In genomic region chr2:122368995-122369739, GRCm38 (mm10) we compare ENCODE assay signal across 7 mouse cellular contexts. TPM values are rescaled to one million over a fixed set of nuclear protein-coding genes. Genes with fewer than 3 reads are reported as not detected.
DNase-seq lines count a peak whose midpoint lies in the region; ATAC-seq and TF ChIP-seq lines count a peak whose summit lies in the region.

Shf (minus strand) TSS chr2:122369162.

- ATAC-seq in embryonic facial prominence, embryonic 13.5 days (ENCODE audit: insufficient number of reproducible peaks, insufficient read depth, low FRiP score, low TSS enrichment, low read depth), result peak; percentile 92
- peak; percentile 93 for ATAC-seq in limb, embryonic 11.5 days (ENCODE audit: insufficient number of reproducible peaks, low FRiP score, low TSS enrichment, low read depth)
- ATAC-seq in midbrain, embryonic 13.5 days, result peak; percentile 92

- no peaks in the 10 kb centered on the region for H3K9me3 ChIP-seq in embryonic facial prominence, embryonic 13.5 days
- H3K9me3 ChIP-seq in limb, embryonic 11.5 days (ENCODE audit: control insufficient read depth, low read length), result no peaks in the 10 kb centered on the region
- no peaks in the 10 kb centered on the region for H3K9me3 ChIP-seq in midbrain, embryonic 13.5 days

- H3K9ac ChIP-seq in embryonic facial prominence, embryonic 13.5 days, result peak within 1 kb of the TSS; percentile 90
- peak within 1 kb of the TSS; percentile 89 for H3K9ac ChIP-seq in limb, embryonic 11.5 days (ENCODE audit: low read length)
- H3K9ac ChIP-seq in midbrain, embryonic 13.5 days (replicated peaks), result peak within 1 kb of the TSS; percentile 97

- no peak for TF ChIP-seq POLR2A in kidney, adult 2 months (IDR thresholded peaks at IDR 0.05; ENCODE audit: low read depth, low read length)

- H3K4me2 ChIP-seq in embryonic facial prominence, embryonic 13.5 days, result peak within 1 kb of the TSS; percentile 80
- peak within 1 kb of the TSS; percentile 74 for H3K4me2 ChIP-seq in limb, embryonic 11.5 days (ENCODE audit: low read depth, severe bottlenecking)
- H3K4me2 ChIP-seq in midbrain, embryonic 13.5 days (replicated peaks), result peak within 1 kb of the TSS; percentile 81

- H3K36me3 ChIP-seq in embryonic facial prominence, embryonic 13.5 days, result peaks cover 4% of the 10 kb centered on the region; the same call in 1 of the 2 replicates
- H3K36me3 ChIP-seq in kidney, adult 2 months (ENCODE audit: control insufficient read depth, insufficient read depth, low read length), result no peaks in the 10 kb centered on the region
- no peaks in the 10 kb centered on the region; the same call in 1 of the 2 replicates for H3K36me3 ChIP-seq in limb, embryonic 11.5 days (ENCODE audit: control insufficient read depth, insufficient read depth, low read length)
- H3K36me3 ChIP-seq in midbrain, embryonic 13.5 days, result peaks cover 2% of the 10 kb centered on the region; the same call in 1 of the 2 replicates

- H3K4me3 ChIP-seq in embryonic facial prominence, embryonic 13.5 days, result peak within 1 kb of the TSS; percentile 87
- peak within 1 kb of the TSS; percentile 75 for H3K4me3 ChIP-seq in kidney, adult 2 months (ENCODE audit: insufficient read depth, low read depth, low read length)
- H3K4me3 ChIP-seq in limb, embryonic 11.5 days (ENCODE audit: low read depth, low read length), result peak within 1 kb of the TSS; percentile 96
- H3K4me3 ChIP-seq in midbrain, embryonic 13.5 days (replicated peaks), result peak within 1 kb of the TSS; percentile 90

- peak; percentile 96 for DNase-seq in adrenal gland, postnatal 25 days
- DNase-seq in heart, adult 18-20 months, result peak; percentile 90 to 92
- DNase-seq in kidney, adult 2 months, result peak; percentile 92
- DNase-seq in limb, embryonic 11.5 days (ENCODE audit: low spot score), result peak; percentile 95
- DNase-seq in spleen, adult 12 weeks (ENCODE audit: low spot score), result peak; percentile 81

- no peak for TF ChIP-seq CTCF in kidney, adult 2 months (conservative IDR thresholded peaks at IDR 0.05; ENCODE audit: insufficient read depth, insufficient read length, low read depth, low read length)

- under 1% methylated on average over 41 of the region's 54 CpGs for WGBS in embryonic facial prominence, embryonic 13.5 days
- 2% methylated on average over 52 of the region's 54 CpGs for WGBS in kidney, adult 2 months
- 1% methylated on average over 36 of the region's 54 CpGs for WGBS in limb, embryonic 11.5 days
- WGBS in midbrain, embryonic 13.5 days, result under 1% methylated on average over 53 of the region's 54 CpGs

- H3K4me1 ChIP-seq in embryonic facial prominence, embryonic 13.5 days, result peaks cover 27% of the 10 kb centered on the region
- H3K4me1 ChIP-seq in kidney, adult 2 months (ENCODE audit: control insufficient read depth, insufficient read depth, low read length), result peaks cover 5% of the 10 kb centered on the region; the same call in 1 of the 2 replicates
- peaks cover 24% of the 10 kb centered on the region for H3K4me1 ChIP-seq in limb, embryonic 11.5 days (ENCODE audit: control insufficient read depth, insufficient read depth, low read length)
- H3K4me1 ChIP-seq in midbrain, embryonic 13.5 days (replicated peaks), result peaks cover 36% of the 10 kb centered on the region

- H3K27me3 ChIP-seq in embryonic facial prominence, embryonic 13.5 days, result peaks cover 6% of the 10 kb centered on the region; the same call in 1 of the 2 replicates
- no peaks in the 10 kb centered on the region for H3K27me3 ChIP-seq in kidney, adult 2 months (replicated peaks; ENCODE audit: control insufficient read depth, insufficient read depth, low read length)
- no peaks in the 10 kb centered on the region for H3K27me3 ChIP-seq in limb, embryonic 11.5 days (ENCODE audit: control insufficient read depth, insufficient read depth, low read length)
- peaks cover 12% of the 10 kb centered on the region; the same call in 1 of the 2 replicates for H3K27me3 ChIP-seq in midbrain, embryonic 13.5 days

- peak within 1 kb of the TSS; percentile 44; the same call in 1 of the 2 replicates for H3K27ac ChIP-seq in embryonic facial prominence, embryonic 13.5 days
- H3K27ac ChIP-seq in kidney, adult 2 months (ENCODE audit: insufficient read depth, low read depth, low read length), result no peak within 1 kb of the TSS
- 0 out of 2 replicates have a peak within 1 kb of the TSS, but pooled peaks have one; percentile 5 for H3K27ac ChIP-seq in limb, embryonic 11.5 days (replicated peaks; ENCODE audit: low read depth, low read length)
- peak within 1 kb of the TSS; percentile 64 for H3K27ac ChIP-seq in midbrain, embryonic 13.5 days

RNA-seq across cellular contexts. Expression of gene Shf, which starts in this region (rescaled TPM):
- 5.8 and 11.4 TPM in 2 replicates for total RNA-seq in adrenal gland, postnatal 25 days (2021)
- 4.3 and 6.6 TPM in 2 replicates for polyA plus RNA-seq in embryonic facial prominence, embryonic 13.5 days (2015; fragmentation: Nextera tagmentation; extraction: Ambion mirVana)
- 1 to 10 TPM; 5.1 to 5.3 TPM for total RNA-seq in heart, adult 18-20 months (2021)
- polyA plus RNA-seq in kidney, adult 2 months (2012; rRNA removed), result 14.7 and 16.2 TPM in 2 replicates
- 6.2 and 7.9 TPM in 2 replicates for polyA plus RNA-seq in limb, embryonic 11.5 days (2014; fragmentation: Nextera tagmentation; extraction: Ambion mirVana)
- polyA plus RNA-seq in midbrain, embryonic 13.5 days (2015; fragmentation: Nextera tagmentation; extraction: Ambion mirVana), result 7.1 and 10.2 TPM in 2 replicates
